Mouse (Mus musculus) NIH3T3 (cell line): ENCODE measurements at regions not wholly inside any gene's neighbourhood (a gene's known extent, or its start where the extent isn't known, plus 50 kb on each side); places are given as distances from the start of the nearest gene placed in this dataset.

Experiments
- DNase-seq: peaks from one replicate; pipeline ENCODE4 v3.0.0-alpha.2; 2012; ENCODE audit warnings: low read depth

GRCm38 (mm10) chr5:49909483-49909882 is 149.3 kb downstream of the Adgra3 start:
- DNase-seq: no peak

GRCm38 (mm10) chr5:49896106-49896505 is 162.7 kb downstream of the Adgra3 start:
- DNase-seq: no peak

GRCm38 (mm10) chr5:49880383-49880782 is 178.4 kb downstream of the Adgra3 start:
- peak; percentile 2 for DNase-seq

- no peak for DNase-seq
Observed at GRCm38 (mm10) chr5:49876240-49876639, 182.6 kb downstream of the Adgra3 start.

GRCm38 (mm10) chr5:49857202-49857601 is 201.6 kb downstream of the Adgra3 start:
- DNase-seq: peak; percentile 48

- DNase-seq: no peak
Observed at GRCm38 (mm10) chr5:49856036-49856435, 202.8 kb downstream of the Adgra3 start.

- no peak for DNase-seq
Observed at GRCm38 (mm10) chr5:49848680-49849079, 210.1 kb downstream of the Adgra3 start.

GRCm38 (mm10) chr5:49848174-49848573 is 210.6 kb downstream of the Adgra3 start:
- no peak for DNase-seq

GRCm38 (mm10) chr5:49818832-49819231 is 240.0 kb downstream of the Adgra3 start:
- no peak for DNase-seq

GRCm38 (mm10) chr5:49816751-49817150 is 242.1 kb downstream of the Adgra3 start:
- no peak for DNase-seq

- DNase-seq: no peak
Observed at GRCm38 (mm10) chr5:49813335-49813734, 245.5 kb downstream of the Adgra3 start.

GRCm38 (mm10) chr5:49788494-49789160 is 263.9 kb upstream of the Kcnip4 start:
- DNase-seq: no peak

- DNase-seq: no peak
Observed at GRCm38 (mm10) chr5:49783728-49784127, 259.0 kb upstream of the Kcnip4 start.

- DNase-seq: peak; percentile 79
Observed at GRCm38 (mm10) chr5:49761054-49761453, 236.3 kb upstream of the Kcnip4 start.

GRCm38 (mm10) chr5:49755531-49755930 is 230.8 kb upstream of the Kcnip4 start:
- DNase-seq: peak; percentile 71

GRCm38 (mm10) chr5:49712607-49713006 is 187.9 kb upstream of the Kcnip4 start:
- DNase-seq: no peak

- DNase-seq: no peak
Observed at GRCm38 (mm10) chr5:49682156-49682555, 157.4 kb upstream of the Kcnip4 start.

GRCm38 (mm10) chr5:49681514-49681913 is 156.8 kb upstream of the Kcnip4 start:
- DNase-seq: no peak

- DNase-seq: no peak
Observed at GRCm38 (mm10) chr5:49675885-49676284, 151.2 kb upstream of the Kcnip4 start.

GRCm38 (mm10) chr5:49665196-49665595 is 140.5 kb upstream of the Kcnip4 start:
- DNase-seq: no peak

- DNase-seq: no peak
Observed at GRCm38 (mm10) chr5:49663928-49664327, 139.2 kb upstream of the Kcnip4 start.

- DNase-seq: no peak
Observed at GRCm38 (mm10) chr5:49662096-49662495, 137.4 kb upstream of the Kcnip4 start.

- DNase-seq: no peak
Observed at GRCm38 (mm10) chr5:49660598-49660997, 135.9 kb upstream of the Kcnip4 start.

- DNase-seq: no peak
Observed at GRCm38 (mm10) chr5:49650953-49651352, 126.2 kb upstream of the Kcnip4 start.
